Mouse (Mus musculus): ENCODE data around the gene Zrsr1. TPM values are rescaled to one million over a fixed set of nuclear protein-coding genes. Genes with fewer than 3 reads are reported as not detected.

Zrsr1 gene
- polyA plus RNA-seq (2016; fragmentation: Nextera tagmentation; extraction: Ambion mirVana), result 4.5 and 6.0 TPM in 2 replicates

- peaks cover 18% of the 10 kb centered on the region for H3K9me3 ChIP-seq
- H3K9ac ChIP-seq (replicated peaks), result peak within 1 kb of the TSS; percentile 55
- ATAC-seq (ENCODE audit: low FRiP score, low read depth), result peak; percentile 70
- peak within 1 kb of the TSS; percentile 46; the same call in 1 of the 2 replicates for H3K27ac ChIP-seq (replicated peaks)
- no peaks in the 10 kb centered on the region for H3K27me3 ChIP-seq
- H3K4me2 ChIP-seq (replicated peaks), result peak within 1 kb of the TSS; percentile 67
- 51% methylated on average over 56 of the region's 56 CpGs for WGBS
- peaks cover 23% of the 10 kb centered on the region for H3K4me1 ChIP-seq
- peaks cover 14% of the 10 kb centered on the region for H3K36me3 ChIP-seq
- peak within 1 kb of the TSS; percentile 51 for H3K4me3 ChIP-seq
These were observed at the start of gene Zrsr1 for GRCm38 (mm10) chr11:22971835-22972709. TSS of gene Zrsr1 (plus strand) at chr11:22972005.

- H3K4me3 ChIP-seq, result no peak overlapping the region
- no peaks in the 10 kb centered on the region for H3K27me3 ChIP-seq
- no peaks in the 10 kb centered on the region for H3K36me3 ChIP-seq
- no peaks in the 10 kb centered on the region for H3K4me1 ChIP-seq
- no peak for ATAC-seq (ENCODE audit: low FRiP score, low read depth)
- no peaks in the 10 kb centered on the region for H3K9me3 ChIP-seq
- H3K27ac ChIP-seq (replicated peaks), result no peak overlapping the region
- no peak overlapping the region for H3K9ac ChIP-seq (replicated peaks)
- H3K4me2 ChIP-seq (replicated peaks), result no peak overlapping the region
- WGBS, result 87% methylated on average over 2 of the region's 2 CpGs
These were observed 49.3 kb upstream of the Zrsr1 start for GRCm38 (mm10) chr11:22922546-22922945.

- Histone ChIP-seq H3K27ac (replicated peaks) (no peak overlapping the region), H3K27me3 (no peaks in the 10 kb centered on the region), H3K9ac (replicated peaks) (no peak overlapping the region), H3K36me3 (no peaks in the 10 kb centered on the region), H3K4me2 (replicated peaks) (no peak overlapping the region), H3K4me3 (no peak overlapping the region), H3K4me1 (no peaks in the 10 kb centered on the region), H3K9me3 (no peaks in the 10 kb centered on the region)
- no peak for ATAC-seq (ENCODE audit: low FRiP score, low read depth)
- WGBS, result 70% methylated on average over 2 of the region's 2 CpGs
These were observed 48.2 kb upstream of the Zrsr1 start for GRCm38 (mm10) chr11:22923606-22924005.

DNA sequence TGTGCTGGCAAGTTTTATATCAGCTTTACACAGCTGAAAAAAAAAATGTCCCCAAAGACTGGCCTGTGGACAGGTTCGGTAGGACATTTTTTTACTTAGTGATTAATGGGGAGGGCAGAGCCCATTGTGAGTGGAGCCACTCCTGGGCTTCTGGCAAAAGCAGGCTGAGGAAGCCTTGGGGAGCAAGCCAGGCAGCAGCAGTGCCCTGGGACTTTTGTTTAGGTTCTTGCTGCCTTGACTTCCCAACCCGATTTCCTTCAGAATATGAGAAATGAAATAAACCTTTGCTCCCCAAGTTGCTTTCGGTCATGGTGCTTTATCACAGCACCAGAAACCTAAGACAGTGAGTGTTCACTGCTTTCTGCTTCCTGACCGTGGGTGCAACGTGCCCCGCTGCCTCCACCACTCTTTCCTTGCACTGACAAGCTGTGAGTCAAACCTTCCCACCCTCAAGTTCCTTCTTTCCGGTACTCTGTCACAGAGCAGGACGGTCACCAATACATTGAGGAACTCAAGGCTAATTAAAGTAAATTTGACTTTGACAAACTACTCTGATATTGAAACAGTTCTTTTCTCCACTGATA, 43.1 kb upstream of the Zrsr1 start:
- Histone ChIP-seq H3K27me3 (no peaks in the 10 kb centered on the region), H3K9me3 (no peaks in the 10 kb centered on the region), H3K27ac (replicated peaks) (no peak overlapping the region), H3K36me3 (no peaks in the 10 kb centered on the region), H3K4me2 (replicated peaks) (no peak overlapping the region), H3K9ac (replicated peaks) (no peak overlapping the region), H3K4me1 (no peaks in the 10 kb centered on the region), H3K4me3 (no peak overlapping the region)
- WGBS, result 89% methylated on average over 8 of the region's 8 CpGs
- no peak for ATAC-seq (ENCODE audit: low FRiP score, low read depth)

DNA sequence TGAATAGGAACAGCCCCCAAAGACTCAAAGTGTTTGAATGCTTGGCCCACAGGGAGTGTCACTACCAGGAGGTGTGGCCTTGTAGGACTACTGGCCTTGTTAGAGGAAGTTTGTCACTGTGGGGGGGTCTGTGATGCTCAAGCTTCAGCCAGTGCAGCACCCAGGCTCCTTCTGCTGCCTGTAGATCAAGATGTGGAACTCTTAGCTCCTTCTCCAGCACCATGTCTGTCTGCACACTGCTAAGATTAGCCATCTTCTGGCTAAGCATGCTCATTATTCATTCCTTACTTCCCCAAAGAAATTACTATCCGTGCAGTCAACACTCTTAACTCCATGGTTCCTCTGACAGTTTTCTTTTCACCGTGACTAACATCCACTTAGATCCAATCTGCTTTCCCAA, 41.7 kb upstream of the Zrsr1 start:
- H3K4me3 ChIP-seq, result no peak overlapping the region
- H3K4me2 ChIP-seq (replicated peaks), result no peak overlapping the region
- no peak overlapping the region for H3K27ac ChIP-seq (replicated peaks)
- no peak overlapping the region for H3K9ac ChIP-seq (replicated peaks)
- H3K9me3 ChIP-seq, result no peaks in the 10 kb centered on the region
- no peaks in the 10 kb centered on the region for H3K27me3 ChIP-seq
- WGBS, result 74% methylated on average over 2 of the region's 2 CpGs
- H3K4me1 ChIP-seq, result no peaks in the 10 kb centered on the region
- H3K36me3 ChIP-seq, result no peaks in the 10 kb centered on the region
- ATAC-seq (ENCODE audit: low FRiP score, low read depth), result no peak

DNA sequence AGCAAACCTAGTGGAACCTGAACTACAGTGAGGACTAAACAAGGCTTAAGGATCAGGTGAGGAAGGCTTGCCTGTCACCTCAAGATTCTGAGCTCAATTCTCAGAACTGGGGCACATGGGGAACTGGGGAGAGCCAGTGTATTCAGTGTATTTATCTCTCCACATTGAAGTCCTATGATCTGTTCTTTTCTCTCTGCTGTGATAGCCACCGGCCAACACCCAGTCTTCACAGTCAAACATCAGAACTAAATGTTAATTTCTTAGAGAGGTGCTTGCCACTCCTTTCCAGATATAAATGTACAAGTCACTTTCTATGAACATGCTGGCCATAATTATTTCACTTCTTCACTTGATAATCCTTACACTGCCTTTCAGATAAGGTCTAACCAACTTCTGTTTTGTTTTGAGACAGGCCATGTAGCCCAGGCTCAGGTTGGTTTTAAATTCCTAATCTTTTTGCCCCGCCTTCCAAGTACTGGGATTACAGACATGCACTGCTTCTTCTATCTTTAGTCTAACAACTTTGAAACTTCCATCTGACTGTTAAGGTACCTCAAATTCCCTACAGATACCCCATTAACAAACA, 40.4 kb upstream of the Zrsr1 start:
- 96% methylated on average over 2 of the region's 2 CpGs for WGBS
- Histone ChIP-seq H3K4me1 (no peaks in the 10 kb centered on the region), H3K4me3 (no peak overlapping the region), H3K27ac (replicated peaks) (no peak overlapping the region), H3K27me3 (no peaks in the 10 kb centered on the region), H3K9ac (replicated peaks) (no peak overlapping the region), H3K9me3 (no peaks in the 10 kb centered on the region), H3K4me2 (replicated peaks) (no peak overlapping the region), H3K36me3 (no peaks in the 10 kb centered on the region)
- ATAC-seq (ENCODE audit: low FRiP score, low read depth), result no peak

DNA sequence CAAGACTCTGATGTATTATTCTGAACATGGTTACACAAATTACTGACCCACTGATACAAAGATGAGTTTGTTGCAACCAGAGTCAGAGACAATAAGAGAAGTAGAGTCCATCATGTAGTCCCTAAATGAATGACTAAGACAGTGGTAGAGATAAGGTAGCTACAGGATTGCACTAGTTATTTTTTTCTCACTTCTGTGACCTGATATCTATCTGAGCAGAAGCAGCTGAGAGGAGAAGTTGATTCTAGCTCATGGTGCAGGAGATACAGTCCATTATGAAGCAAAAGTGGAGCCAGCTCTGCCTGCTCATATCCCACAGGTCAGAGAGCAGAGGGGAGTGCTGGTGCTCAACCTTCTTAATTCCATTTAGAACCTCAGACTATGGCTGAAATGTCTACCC, 39.6 kb upstream of the Zrsr1 start:
- Histone ChIP-seq H3K27ac (replicated peaks) (no peak overlapping the region), H3K9ac (replicated peaks) (no peak overlapping the region), H3K9me3 (no peaks in the 10 kb centered on the region), H3K4me1 (no peaks in the 10 kb centered on the region), H3K27me3 (no peaks in the 10 kb centered on the region), H3K36me3 (no peaks in the 10 kb centered on the region), H3K4me2 (replicated peaks) (no peak overlapping the region), H3K4me3 (no peak overlapping the region)
- ATAC-seq (ENCODE audit: low FRiP score, low read depth), result no peak

- H3K27ac ChIP-seq (replicated peaks), result no peak overlapping the region
- H3K4me3 ChIP-seq, result no peak overlapping the region
- no peaks in the 10 kb centered on the region for H3K9me3 ChIP-seq
- H3K9ac ChIP-seq (replicated peaks), result no peak overlapping the region
- H3K4me1 ChIP-seq, result no peaks in the 10 kb centered on the region
- no peaks in the 10 kb centered on the region for H3K36me3 ChIP-seq
- no peaks in the 10 kb centered on the region for H3K27me3 ChIP-seq
- WGBS, result 59% methylated on average over 5 of the region's 5 CpGs
- no peak overlapping the region for H3K4me2 ChIP-seq (replicated peaks)
- ATAC-seq (ENCODE audit: low FRiP score, low read depth), result no peak
These were observed 35.2 kb upstream of the Zrsr1 start for GRCm38 (mm10) chr11:22936446-22937125.

- 94% methylated on average over 4 of the region's 4 CpGs for WGBS
- no peak overlapping the region for H3K4me3 ChIP-seq
- H3K4me2 ChIP-seq (replicated peaks), result no peak overlapping the region
- no peaks in the 10 kb centered on the region for H3K27me3 ChIP-seq
- H3K9ac ChIP-seq (replicated peaks), result no peak overlapping the region
- no peaks in the 10 kb centered on the region for H3K9me3 ChIP-seq
- H3K36me3 ChIP-seq, result no peaks in the 10 kb centered on the region
- no peaks in the 10 kb centered on the region for H3K4me1 ChIP-seq
- no peak overlapping the region for H3K27ac ChIP-seq (replicated peaks)
- no peak for ATAC-seq (ENCODE audit: low FRiP score, low read depth)
These were observed 34.0 kb upstream of the Zrsr1 start for GRCm38 (mm10) chr11:22937716-22938316.

DNA sequence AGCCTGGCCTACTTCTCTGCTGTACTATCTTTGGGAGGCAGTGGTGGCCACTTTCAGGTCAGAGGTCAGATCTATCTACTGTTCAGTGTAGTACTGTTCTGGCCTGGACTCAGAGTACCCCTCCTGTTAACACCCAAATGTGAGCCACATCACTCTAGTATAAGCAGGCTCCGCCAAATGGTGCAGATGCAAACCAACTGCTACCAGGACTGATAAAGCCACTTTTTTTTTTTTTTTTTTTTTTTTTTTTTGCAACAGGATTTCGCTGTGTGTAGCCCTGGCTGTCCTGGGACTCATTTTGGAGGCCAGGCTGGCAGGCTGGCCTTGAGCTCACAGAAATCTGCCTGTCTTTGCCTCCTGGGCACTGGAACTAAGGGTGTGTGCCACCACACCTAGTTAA, 32.8 kb upstream of the Zrsr1 start:
- ATAC-seq (ENCODE audit: low FRiP score, low read depth), result no peak
- no peaks in the 10 kb centered on the region for H3K9me3 ChIP-seq
- no peaks in the 10 kb centered on the region for H3K4me1 ChIP-seq
- WGBS, result 90% methylated on average over 2 of the region's 2 CpGs
- H3K27ac ChIP-seq (replicated peaks), result no peak overlapping the region
- H3K27me3 ChIP-seq, result no peaks in the 10 kb centered on the region
- H3K36me3 ChIP-seq, result no peaks in the 10 kb centered on the region
- no peak overlapping the region for H3K4me2 ChIP-seq (replicated peaks)
- H3K9ac ChIP-seq (replicated peaks), result no peak overlapping the region
- no peak overlapping the region for H3K4me3 ChIP-seq

DNA sequence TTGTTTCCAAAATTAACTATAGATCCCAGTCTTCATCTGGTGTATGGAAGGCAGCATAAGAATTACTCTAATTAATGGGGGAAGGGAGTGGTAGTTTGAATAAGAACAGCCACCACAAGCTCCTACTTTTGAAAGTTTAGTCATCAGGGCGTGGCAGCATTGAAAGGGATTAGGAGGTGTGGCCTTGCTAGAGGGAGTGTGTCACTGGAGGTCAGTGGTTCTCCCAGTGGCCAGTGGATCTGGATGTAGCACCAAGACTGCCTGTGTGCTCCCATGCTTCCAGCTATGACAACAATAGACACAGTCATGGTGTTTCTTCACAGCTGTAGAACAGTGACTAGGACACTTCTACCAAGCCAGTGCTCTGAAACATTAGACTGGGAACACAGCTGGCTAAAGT, 22.7 kb upstream of the Zrsr1 start:
- Histone ChIP-seq H3K27me3 (no peaks in the 10 kb centered on the region), H3K4me1 (no peaks in the 10 kb centered on the region), H3K36me3 (no peaks in the 10 kb centered on the region), H3K27ac (replicated peaks) (no peak overlapping the region), H3K4me2 (replicated peaks) (no peak overlapping the region), H3K9me3 (no peaks in the 10 kb centered on the region), H3K9ac (replicated peaks) (no peak overlapping the region), H3K4me3 (no peak overlapping the region)
- no peak for ATAC-seq (ENCODE audit: low FRiP score, low read depth)
- WGBS, result 85% methylated on average over 1 of the region's 1 CpGs

DNA sequence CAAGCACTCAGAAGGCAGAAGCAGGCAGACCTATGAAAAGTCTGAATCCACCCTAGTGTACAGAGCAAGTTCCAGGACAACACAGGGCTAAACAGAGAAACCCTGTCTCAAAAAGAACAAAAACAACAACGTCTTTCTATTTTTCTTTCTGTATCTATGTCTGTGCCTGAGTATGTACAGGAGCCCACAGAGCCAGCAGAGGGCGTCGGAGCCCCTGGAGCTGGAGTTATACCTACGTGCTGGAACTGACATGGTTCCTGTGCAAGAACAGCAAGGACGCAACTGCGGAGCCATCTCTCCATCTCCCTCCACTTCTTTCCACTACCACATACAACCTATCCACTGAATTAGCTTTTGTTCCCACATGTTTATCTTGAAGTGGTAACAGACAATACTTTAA, 21.7 kb upstream of the Zrsr1 start:
- Histone ChIP-seq H3K4me1 (no peaks in the 10 kb centered on the region), H3K4me2 (replicated peaks) (no peak overlapping the region), H3K27me3 (no peaks in the 10 kb centered on the region), H3K36me3 (no peaks in the 10 kb centered on the region), H3K27ac (replicated peaks) (no peak overlapping the region), H3K4me3 (no peak overlapping the region), H3K9ac (replicated peaks) (no peak overlapping the region), H3K9me3 (no peaks in the 10 kb centered on the region)
- 86% methylated on average over 6 of the region's 6 CpGs for WGBS
- no peak for ATAC-seq (ENCODE audit: low FRiP score, low read depth)

Measured in midbrain, embryonic 12.5 days (tissue).